Mouse (Mus musculus) hindbrain, embryonic 10.5 days (tissue): ENCODE results near the gene Tmem102. TPM values are rescaled to one million over a fixed set of nuclear protein-coding genes. Genes with fewer than 3 reads are reported as not detected.

Source experiments
- DNase-seq: peaks from one replicate; pipeline ENCODE4 v3.0.0-alpha.2; 2017; ENCODE audit warnings: low spot score
- H3K27ac ChIP-seq: fragments of 300-500 bp; sonication (generic); 2 replicates; pipeline ENCODE4 v1.5.1; 2016; ENCODE audit warnings: mild to moderate bottlenecking, moderate library complexity
- H3K27me3 ChIP-seq: fragments of 300-500 bp; sonication (generic); 2 replicates; pipeline ENCODE4 v1.6.1; 2016; ENCODE audit warnings: mild to moderate bottlenecking; ENCODE audit not compliant: poor library complexity, insufficient read depth, severe bottlenecking
- H3K36me3 ChIP-seq: fragments of 300-500 bp; sonication (generic); 2 replicates; pipeline ENCODE4 v1.6.1; 2016; ENCODE audit warnings: mild to moderate bottlenecking, moderate library complexity
- H3K4me1 ChIP-seq: fragments of 300-500 bp; sonication (generic); replicated peaks from 2 replicates; pipeline ENCODE4 v1.6.1; 2016; ENCODE audit warnings: mild to moderate bottlenecking
- H3K4me3 ChIP-seq: fragments of 300-500 bp; sonication (generic); 2 replicates; pipeline ENCODE4 v1.5.1; 2016; ENCODE audit warnings: mild to moderate bottlenecking, moderate library complexity
- H3K9me3 ChIP-seq: fragments of 300-500 bp; sonication (generic); 2 replicates; pipeline ENCODE4 v1.6.1; 2016; ENCODE audit warnings: mild to moderate bottlenecking, moderate library complexity
- WGBS: fragments of 180-500 bp; shearing (Covaris S2); methylation state at CpG from one replicate; pipeline ENCODE4 v1.1.7; 2016; 5-methylcytosine and 5-hydroxymethylcytosine counted together
- polyA plus RNA-seq: library from polyadenylated mRNA; unstranded; fragments of >200 nt; fragmentation: Nextera tagmentation; extraction: Ambion mirVana; gene quantifications from 2 replicates; pipeline ENCODE4 v1.2.1, GENCODE M21; 2016

The Tmem102 gene
- polyA plus RNA-seq, 1 experiment from 2014 or later, result 1.3 TPM

DNA sequence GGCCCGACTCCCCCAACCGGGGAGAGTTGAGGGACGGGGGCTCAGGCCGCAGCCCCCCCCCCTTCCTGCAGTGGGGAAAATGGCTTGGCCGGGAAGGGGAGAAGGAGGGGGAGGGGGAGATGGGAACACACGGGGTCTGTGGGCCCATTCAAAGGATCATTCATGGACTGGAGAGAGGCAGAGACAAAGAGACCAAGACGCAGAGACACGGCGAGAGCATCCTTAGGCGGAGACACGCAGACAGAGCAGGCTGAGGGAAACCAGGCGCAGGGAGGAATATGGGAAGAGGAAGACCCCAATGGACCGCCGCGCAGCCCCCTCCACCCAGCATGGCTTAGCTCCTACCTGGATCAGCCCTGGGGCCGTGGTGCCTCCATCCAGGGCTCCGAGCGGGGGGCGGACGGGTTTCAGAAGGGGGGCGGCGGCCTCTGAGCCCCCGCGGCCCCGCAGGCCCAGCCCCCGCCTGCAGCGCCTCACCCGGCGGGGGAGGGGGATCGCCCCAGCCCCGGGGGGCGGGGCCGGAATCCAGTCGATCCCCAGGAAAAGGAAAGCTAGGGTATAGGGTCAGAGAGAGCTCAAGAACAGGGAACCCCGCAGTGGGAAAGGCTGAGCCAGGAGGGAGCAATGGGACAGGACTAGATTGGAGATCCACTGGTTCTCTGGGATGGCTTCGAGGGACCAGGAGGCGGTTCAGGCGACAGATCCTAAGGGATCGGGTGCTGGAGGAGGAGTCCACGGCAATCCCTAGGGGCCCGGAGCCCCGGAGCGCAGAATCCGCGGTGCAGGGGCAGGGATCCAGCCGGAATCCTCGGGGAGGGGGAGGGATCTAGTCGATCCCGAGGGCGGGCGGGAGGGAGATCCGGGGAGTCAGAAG is 31.5 kb upstream of the Tmem102 start:
- Histone ChIP-seq H3K4me3 (peak overlapping the region; percentile 89), H3K4me1 (peaks cover 58% of the 10 kb centered on the region), H3K27me3 (peaks cover 46% of the 10 kb centered on the region), H3K9me3 (no peaks in the 10 kb centered on the region), H3K36me3 (peaks cover 22% of the 10 kb centered on the region), H3K27ac (peak overlapping the region; percentile 95)
- DNase-seq, result peak; percentile 56
- WGBS, result under 1% methylated on average over 52 of the region's 52 CpGs

DNA sequence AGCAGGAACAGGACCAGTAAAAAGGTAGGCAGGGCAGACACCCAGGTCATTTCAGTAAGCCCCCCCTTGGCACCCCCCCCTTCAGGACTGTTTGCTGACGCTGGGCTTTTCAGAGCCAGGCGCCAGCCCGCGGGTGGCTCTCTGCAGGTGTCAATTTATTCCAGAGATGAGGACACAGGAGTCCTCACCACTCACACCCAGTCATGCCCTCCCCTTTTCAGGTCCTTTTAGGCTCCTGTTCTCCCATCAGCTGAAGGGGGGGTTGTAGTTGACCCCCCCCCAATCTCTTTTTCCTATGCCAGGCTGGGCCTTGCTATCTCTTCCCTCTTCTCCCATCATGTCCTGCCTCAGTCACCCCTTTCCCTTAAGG is 30.5 kb upstream of the Tmem102 start:
- Histone ChIP-seq H3K27me3 (peaks cover 46% of the 10 kb centered on the region), H3K27ac (peak overlapping the region; percentile 95), H3K9me3 (no peaks in the 10 kb centered on the region), H3K4me3 (peak overlapping the region; percentile 89), H3K36me3 (peaks cover 32% of the 10 kb centered on the region), H3K4me1 (peaks cover 63% of the 10 kb centered on the region)
- 2% methylated on average over 4 of the region's 4 CpGs for WGBS
- no peak for DNase-seq

DNA sequence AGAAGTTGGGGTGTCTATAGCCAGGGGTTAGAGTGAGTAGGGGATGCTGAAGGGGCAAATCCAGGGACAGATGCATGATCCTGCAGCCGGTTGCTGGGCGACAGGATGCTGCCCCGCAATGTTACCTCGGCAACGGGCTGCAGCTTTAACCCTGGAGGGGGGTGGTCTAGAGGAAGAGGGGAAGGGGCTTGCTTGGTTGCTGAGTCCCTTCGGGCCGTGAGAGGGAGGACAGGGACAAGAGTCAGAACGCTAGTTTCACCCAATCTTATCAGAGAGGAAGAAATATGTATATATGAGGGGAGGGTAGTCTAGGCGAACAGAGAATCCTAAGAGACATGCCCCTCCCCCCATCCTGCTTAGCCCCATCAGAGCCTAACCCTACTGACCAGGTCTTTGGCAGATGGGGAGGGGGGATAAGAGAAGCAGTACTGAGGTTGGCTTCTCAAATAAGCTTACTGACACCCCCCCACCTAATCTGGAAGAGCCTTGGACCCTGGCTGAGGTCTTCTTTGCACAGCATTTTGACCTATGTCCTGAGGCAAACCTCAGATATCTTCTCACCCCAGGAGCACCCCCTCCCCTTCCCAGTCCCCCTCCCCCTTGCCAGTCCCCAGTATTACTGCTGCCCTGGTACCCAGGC is 30.0 kb upstream of the Tmem102 start:
- Histone ChIP-seq H3K27ac (peak overlapping the region; percentile 95), H3K4me3 (peak overlapping the region; percentile 89), H3K9me3 (no peaks in the 10 kb centered on the region), H3K27me3 (peaks cover 46% of the 10 kb centered on the region), H3K4me1 (peaks cover 64% of the 10 kb centered on the region), H3K36me3 (peaks cover 36% of the 10 kb centered on the region)
- 1% methylated on average over 9 of the region's 9 CpGs for WGBS
- DNase-seq, result peak; percentile 71

DNA sequence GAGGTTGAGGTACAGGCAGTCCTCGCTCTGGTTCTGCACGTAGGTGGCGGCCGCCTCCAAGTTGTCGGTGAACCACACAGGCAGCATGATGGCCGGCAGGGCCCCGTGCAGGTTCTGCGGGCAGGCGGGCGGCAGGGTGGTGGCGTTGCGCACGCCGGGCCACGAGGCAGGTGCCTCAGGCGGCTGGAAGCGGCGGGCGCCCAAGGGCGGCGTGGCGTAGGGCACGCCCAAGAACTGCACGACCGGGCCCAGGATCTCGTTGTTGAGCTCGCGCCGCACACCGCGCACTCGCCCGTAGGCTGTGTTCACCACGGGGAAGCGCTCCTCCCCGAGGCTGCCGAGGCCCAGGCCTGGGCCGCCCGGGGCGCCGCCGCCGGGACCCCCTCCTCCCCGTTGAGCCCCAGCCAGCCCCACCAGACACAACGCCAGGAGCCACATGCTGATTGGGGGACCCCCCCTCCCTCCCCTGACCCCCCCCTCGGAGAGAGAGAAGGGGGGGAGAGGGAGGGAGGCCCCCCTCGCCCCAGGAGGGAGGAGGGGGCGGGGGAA is 28.7 kb upstream of the Tmem102 start:
- 6% methylated on average over 48 of the region's 48 CpGs for WGBS
- H3K27ac ChIP-seq, result peak overlapping the region; percentile 87
- peaks cover 66% of the 10 kb centered on the region for H3K4me1 ChIP-seq
- H3K27me3 ChIP-seq, result peaks cover 46% of the 10 kb centered on the region
- H3K9me3 ChIP-seq, result no peaks in the 10 kb centered on the region
- peak overlapping the region; percentile 89 for H3K4me3 ChIP-seq
- peaks cover 42% of the 10 kb centered on the region for H3K36me3 ChIP-seq
- DNase-seq, result peak; percentile 43

DNA sequence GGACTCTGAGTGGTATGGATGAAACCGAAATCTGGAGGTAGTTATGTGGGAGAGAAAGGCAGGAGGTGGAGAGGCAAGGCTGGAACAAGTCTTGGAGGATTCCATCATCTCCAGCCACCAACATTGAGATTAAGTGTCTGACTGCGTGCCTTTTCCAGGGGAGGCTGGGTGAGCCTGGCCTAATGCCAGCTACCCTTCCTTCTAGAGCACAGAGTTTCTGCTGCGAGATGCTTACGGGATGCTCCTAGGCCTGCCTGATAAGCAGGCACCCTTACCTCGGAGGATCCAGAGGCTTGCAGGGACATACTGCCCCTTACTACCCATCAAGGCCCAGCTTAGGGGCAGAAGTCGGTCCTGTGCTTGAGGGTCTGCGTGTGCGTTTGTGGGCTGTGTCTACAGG is 28.1 kb upstream of the Tmem102 start:
- peaks cover 47% of the 10 kb centered on the region for H3K36me3 ChIP-seq
- H3K27me3 ChIP-seq, result peaks cover 46% of the 10 kb centered on the region
- DNase-seq, result no peak
- WGBS, result 54% methylated on average over 8 of the region's 8 CpGs
- peak overlapping the region; percentile 87 for H3K27ac ChIP-seq
- peaks cover 66% of the 10 kb centered on the region for H3K4me1 ChIP-seq
- H3K4me3 ChIP-seq, result peak overlapping the region; percentile 89
- no peaks in the 10 kb centered on the region for H3K9me3 ChIP-seq

DNA sequence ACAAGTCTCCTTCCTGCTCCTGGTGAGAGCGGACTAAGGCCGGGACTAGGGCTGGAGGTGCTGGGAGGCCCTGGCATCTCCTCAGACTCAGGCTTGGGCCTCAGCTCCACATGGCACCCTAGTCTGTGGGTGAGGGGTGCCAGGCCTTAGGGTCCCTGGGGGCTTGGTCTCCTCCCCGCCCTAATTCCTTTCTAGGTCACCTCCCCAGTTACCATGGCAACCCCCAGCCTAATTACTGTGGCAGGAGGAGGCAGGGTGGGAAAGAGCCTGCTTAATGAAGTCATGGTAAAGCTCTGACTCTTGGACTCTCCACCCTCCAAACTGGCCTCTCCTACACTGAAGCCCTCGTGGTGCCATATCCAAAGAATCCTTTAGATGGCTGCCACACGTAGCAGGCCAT is 23.4 kb upstream of the Tmem102 start:
- WGBS, result 71% methylated on average over 5 of the region's 5 CpGs
- peaks cover 91% of the 10 kb centered on the region for H3K36me3 ChIP-seq
- peak overlapping the region; percentile 8; the same call in 1 of the 2 replicates for H3K27ac ChIP-seq
- DNase-seq, result no peak
- peaks cover 17% of the 10 kb centered on the region for H3K27me3 ChIP-seq
- H3K4me1 ChIP-seq, result peaks cover 34% of the 10 kb centered on the region
- H3K9me3 ChIP-seq, result no peaks in the 10 kb centered on the region
- H3K4me3 ChIP-seq, result no peak overlapping the region

DNA sequence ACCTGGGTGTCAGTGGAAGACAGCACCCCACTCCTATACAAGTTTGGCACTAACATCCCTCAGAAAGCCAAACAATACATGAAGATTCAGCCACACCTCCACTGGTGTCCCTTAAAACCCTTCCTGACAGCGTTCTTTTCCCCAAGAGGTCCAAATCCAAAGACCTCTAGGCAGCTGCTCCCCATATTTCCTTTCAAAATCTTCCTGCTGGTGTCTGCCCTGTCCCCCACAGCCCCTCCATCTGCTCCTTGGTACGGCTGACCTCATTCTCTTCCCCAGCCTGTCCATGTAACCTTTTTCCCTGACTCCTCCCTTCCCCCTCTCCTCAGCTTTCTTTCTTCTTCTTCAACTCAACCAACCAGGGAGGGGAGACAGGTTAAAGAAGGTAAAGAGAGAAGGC is 18.0 kb upstream of the Tmem102 start:
- 77% methylated on average over 2 of the region's 2 CpGs for WGBS
- no peak for DNase-seq

DNA sequence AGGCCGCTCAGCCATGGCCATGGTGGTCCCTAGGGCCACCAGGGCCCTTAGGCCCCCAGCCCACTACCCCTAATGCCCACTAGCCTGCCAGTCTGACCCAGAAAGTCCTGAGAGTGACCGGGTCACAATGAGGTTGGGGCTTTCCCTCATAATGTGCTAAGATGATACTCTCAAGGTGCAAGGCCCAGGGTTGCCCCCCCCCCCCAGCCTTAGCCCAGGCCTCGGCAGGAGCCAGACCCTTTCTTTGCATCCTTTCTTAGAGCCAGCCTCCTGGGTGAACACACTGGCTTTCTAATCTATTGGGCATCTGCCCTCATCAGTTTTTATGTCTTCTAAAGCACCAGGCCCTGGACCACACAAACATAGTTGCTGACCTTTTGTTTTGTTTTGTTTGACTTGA is 16.7 kb upstream of the Tmem102 start, which contains the start of gene Spem1:
Spem1 (minus strand) TSS at position 101 of the 400 bp plus-strand sequence.
- Histone ChIP-seq H3K4me3 (no peak within 1 kb of the TSS), H3K9me3 (peaks cover 6% of the 10 kb centered on the region), H3K4me1 (peaks cover 7% of the 10 kb centered on the region; the same call in 1 of the 2 replicates), H3K27me3 (no peaks in the 10 kb centered on the region), H3K36me3 (peaks cover 36% of the 10 kb centered on the region), H3K27ac (peak within 1 kb of the TSS; percentile 31; the same call in 1 of the 2 replicates)
- 92% methylated on average over 3 of the region's 3 CpGs for WGBS
- no peak for DNase-seq

More for the DNA sequence above, 18.0 kb upstream of the Tmem102 start:
- Histone ChIP-seq H3K4me3 (no peak overlapping the region), H3K9me3 (no peaks in the 10 kb centered on the region), H3K36me3 (peaks cover 50% of the 10 kb centered on the region), H3K27me3 (no peaks in the 10 kb centered on the region), H3K4me1 (peaks cover 11% of the 10 kb centered on the region; the same call in 1 of the 2 replicates), H3K27ac (no peak overlapping the region)

DNA sequence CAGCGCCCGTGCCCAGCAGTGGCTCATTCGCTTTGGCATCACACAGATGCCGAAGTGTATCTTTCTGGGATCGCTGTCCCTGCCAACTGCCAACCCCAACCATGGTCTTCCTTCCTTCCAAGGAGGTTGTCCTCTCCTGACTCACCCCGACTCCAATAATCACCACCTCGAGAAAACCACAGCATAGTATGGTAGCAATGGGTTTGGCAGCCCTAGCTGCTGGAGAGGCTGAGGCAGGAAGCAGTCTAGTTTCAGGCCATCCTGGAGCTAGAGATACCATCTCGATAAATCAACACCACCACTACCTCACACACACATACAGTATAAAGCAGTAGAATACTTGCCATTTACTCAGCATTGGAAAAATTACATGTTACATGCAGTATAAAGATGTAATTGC is 13.4 kb upstream of the Tmem102 start:
- H3K4me3 ChIP-seq, result no peak overlapping the region
- 95% methylated on average over 8 of the region's 8 CpGs for WGBS
- H3K4me1 ChIP-seq, result no peaks in the 10 kb centered on the region; the same call in 1 of the 2 replicates
- H3K27me3 ChIP-seq, result no peaks in the 10 kb centered on the region
- H3K27ac ChIP-seq, result no peak overlapping the region
- no peak for DNase-seq
- peaks cover 13% of the 10 kb centered on the region for H3K9me3 ChIP-seq
- 0 out of 2 replicates have a peak, but pooled peaks cover 4% of the 10 kb centered on the region for H3K36me3 ChIP-seq

DNA sequence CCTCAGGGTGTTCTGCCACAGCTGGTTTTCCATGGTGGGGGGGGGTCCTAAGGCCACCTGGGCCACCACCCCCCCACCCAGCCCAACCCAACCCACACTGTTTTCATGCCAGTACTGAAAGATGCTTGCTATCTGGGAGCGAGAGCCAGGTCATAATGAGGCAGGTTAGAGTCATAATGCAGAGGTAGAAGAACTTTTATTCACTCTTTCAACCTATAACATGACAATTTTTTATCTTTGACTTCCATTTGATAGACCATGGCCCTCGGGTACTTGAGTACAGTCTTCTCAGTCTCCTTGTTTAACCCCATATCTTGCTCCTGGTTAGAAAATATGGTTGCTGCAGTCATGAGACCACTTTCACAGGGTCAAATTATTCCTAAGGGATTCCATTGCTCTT is 12.9 kb upstream of the Tmem102 start, which contains the start of gene Spem2:
Spem2 (minus strand) TSS at position 101 of the 400 bp plus-strand sequence.
- H3K9me3 ChIP-seq, result peaks cover 13% of the 10 kb centered on the region
- H3K27me3 ChIP-seq, result no peaks in the 10 kb centered on the region
- DNase-seq, result no peak
- H3K27ac ChIP-seq, result no peak within 1 kb of the TSS
- H3K4me1 ChIP-seq, result no peaks in the 10 kb centered on the region
- H3K4me3 ChIP-seq, result no peak within 1 kb of the TSS
- H3K36me3 ChIP-seq, result no peaks in the 10 kb centered on the region
- 92% methylated on average over 2 of the region's 2 CpGs for WGBS

DNA sequence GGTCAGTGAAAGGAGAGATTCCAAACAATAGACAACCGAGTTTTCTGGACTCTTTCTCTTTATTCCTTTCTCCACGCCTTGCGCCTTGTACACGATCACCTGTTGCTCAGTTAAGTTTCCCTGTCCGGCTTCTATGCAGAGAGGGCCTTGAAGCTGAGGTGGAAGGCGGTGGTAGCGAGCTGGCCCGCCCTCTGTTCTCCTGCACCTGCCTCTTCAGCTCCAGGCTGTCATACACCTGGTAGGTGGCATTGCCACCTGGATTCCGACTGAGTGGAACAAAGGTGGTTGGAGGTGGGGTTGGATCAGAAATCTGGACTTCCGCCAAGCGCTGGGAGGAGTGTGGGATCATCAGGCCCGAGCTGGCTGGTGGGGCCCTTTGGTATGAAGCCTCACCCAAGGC is 11.1 kb upstream of the Tmem102 start:
- peaks cover 13% of the 10 kb centered on the region for H3K9me3 ChIP-seq
- 93% methylated on average over 12 of the region's 12 CpGs for WGBS
- no peaks in the 10 kb centered on the region for H3K27me3 ChIP-seq
- H3K36me3 ChIP-seq, result no peaks in the 10 kb centered on the region
- no peak for DNase-seq
- no peak overlapping the region for H3K27ac ChIP-seq
- H3K4me3 ChIP-seq, result no peak overlapping the region
- H3K4me1 ChIP-seq, result no peaks in the 10 kb centered on the region

DNA sequence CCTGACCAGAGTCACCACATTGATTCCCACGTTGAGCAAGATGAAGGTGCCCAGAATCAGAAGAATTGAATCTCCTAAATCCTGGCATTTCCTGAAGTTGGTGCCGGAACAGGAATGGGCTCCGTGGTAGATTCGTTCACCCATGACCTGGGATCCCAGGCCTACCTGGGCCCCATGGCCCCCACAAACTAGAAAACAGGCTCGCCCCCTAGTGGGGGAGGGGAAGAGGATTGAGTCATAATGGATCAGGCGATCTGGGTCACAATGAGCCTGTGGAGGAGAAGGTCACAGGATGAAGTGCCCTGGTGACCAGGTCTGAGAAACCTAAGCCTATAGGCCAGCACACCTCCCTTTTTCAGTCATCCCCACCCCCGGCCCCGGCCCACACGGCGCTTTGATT is 9.7 kb upstream of the Tmem102 start, which contains the start of gene Gm39566:
Gm39566 (minus strand) TSS at position 144 of the 400 bp plus-strand sequence.
- H3K4me1 ChIP-seq, result no peaks in the 10 kb centered on the region
- WGBS, result 59% methylated on average over 10 of the region's 10 CpGs
- DNase-seq, result no peak
- H3K36me3 ChIP-seq, result no peaks in the 10 kb centered on the region
- no peak within 1 kb of the TSS for H3K4me3 ChIP-seq
- no peak within 1 kb of the TSS for H3K27ac ChIP-seq
- H3K27me3 ChIP-seq, result no peaks in the 10 kb centered on the region
- peaks cover 13% of the 10 kb centered on the region for H3K9me3 ChIP-seq
